Mouse (Mus musculus) bone marrow, adult 2 months (tissue): ENCODE measurements around the gene Prkn.

ENCODE experiments used
- CTCF ChIP-seq: fragments of 200-500 bp; IDR thresholded peaks from 2 replicates; pipeline ENCODE4 v1.5.1; 2011; ENCODE audit warnings: low read length, control low read depth; ENCODE audit not compliant: control insufficient read depth, insufficient read depth
- POLR2A ChIP-seq: fragments of 200-500 bp; IDR thresholded peaks from 2 replicates; pipeline ENCODE4 v1.6.1; 2011; ENCODE audit warnings: low read depth, mild to moderate bottlenecking, control low read depth, low read length, borderline replicate concordance; ENCODE audit not compliant: control insufficient read depth

- TF ChIP-seq POLR2A (no peak), CTCF (no peak)
Measured at GRCm38 (mm10) chr17:11267951-11268350, 427.8 kb downstream of the Prkn start.
